Mouse (Mus musculus): ENCODE measurements at regions not wholly inside any gene's neighbourhood (a gene's known extent, or its start where the extent isn't known, plus 50 kb on each side); places are given as distances from the start of the nearest gene placed in this dataset.
"Not testable (repeated sequence)": the region's sequence is repeated elsewhere in the genome, so short reads cannot be mapped to it uniquely, and the experiment has no call there.

DNA sequence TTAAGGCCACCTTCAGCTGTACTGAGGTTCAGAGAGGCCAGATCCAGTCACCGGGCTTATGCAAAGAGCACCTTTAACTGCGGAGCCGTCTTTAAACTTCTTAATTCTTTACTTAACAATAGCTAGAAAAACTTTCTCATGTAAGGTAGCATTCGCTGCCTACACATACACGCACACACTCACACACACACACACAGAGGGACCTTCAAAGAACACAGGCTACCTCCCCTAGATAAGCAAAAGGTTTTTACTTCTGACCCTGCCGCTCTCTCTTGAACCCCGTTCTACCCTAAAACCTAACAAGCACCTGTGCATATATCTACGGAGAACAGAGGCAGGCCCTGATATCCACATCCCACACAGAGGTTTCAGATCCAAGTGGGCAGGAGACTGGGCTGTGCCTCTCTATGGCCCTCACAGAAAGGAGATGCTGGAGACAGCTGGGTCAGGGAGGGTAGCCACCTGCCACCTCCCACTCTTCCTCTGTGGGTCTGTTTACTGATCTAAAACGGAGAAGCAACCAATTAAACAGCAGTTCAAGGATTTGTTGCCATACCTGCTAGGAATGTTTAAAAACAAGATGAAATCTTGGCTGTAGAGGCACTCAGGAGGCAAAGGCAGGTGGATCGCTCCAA, 81.2 kb downstream of the Tomm20 start:
- no peaks in the 10 kb centered on the region for H3K36me3 ChIP-seq
- no peak overlapping the region for H3K4me2 ChIP-seq
- no peak overlapping the region for H3K9ac ChIP-seq
- H3K27me3 ChIP-seq (replicated peaks): no peaks in the 10 kb centered on the region
- peaks cover 40% of the 10 kb centered on the region for H3K4me1 ChIP-seq
- 63% methylated on average over 10 of the region's 10 CpGs for WGBS (ENCODE audit: insufficient replicate concordance)
- H3K4me3 ChIP-seq: no peak overlapping the region
- no peak overlapping the region for H3K27ac ChIP-seq
- no peak for ATAC-seq
- H3K9me3 ChIP-seq (replicated peaks): no peaks in the 10 kb centered on the region

DNA sequence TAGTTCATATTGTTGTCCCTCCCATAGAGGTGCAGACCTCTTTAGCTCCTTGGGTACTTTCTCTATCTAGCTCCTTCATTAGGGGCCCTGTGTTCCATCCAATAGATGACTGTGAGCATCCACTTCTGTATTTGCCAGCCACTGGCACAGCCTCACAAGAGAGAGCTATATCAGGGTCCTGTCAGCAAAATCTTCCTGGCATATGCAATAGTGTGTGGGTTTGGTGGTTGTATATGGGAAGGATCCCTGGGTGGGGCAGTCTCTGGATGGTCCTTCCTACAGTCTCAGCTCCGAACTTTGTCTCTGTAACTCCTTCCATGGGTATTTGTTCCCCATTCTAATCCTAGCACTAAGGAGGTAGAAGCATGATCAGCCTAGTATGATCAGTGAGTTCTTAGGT, 82.0 kb downstream of the Tomm20 start:
- ATAC-seq, H3K4me3 ChIP-seq: not testable (repeated sequence)

DNA sequence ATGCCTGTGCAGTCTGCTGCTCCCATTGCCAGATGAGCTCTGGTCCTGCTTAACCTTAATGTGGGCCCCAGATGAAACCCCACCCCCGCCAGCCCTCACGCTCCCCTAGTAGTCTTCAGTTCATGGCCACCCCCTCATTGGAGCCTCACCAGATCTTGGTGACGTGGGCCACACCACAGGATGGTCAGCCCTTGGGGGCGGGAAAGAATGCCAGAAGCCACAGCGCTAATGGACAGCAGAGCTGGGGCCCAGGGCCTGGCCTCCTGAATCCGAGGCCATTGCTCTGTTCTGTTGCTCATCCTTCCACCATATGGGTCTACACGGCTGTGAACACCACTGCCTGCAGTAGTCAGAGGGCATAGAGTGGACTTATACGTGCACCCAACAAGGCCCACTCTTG, 83.9 kb downstream of the Tomm20 start:
- no peaks in the 10 kb centered on the region for H3K36me3 ChIP-seq
- H3K27ac ChIP-seq: no peak overlapping the region
- H3K9me3 ChIP-seq (replicated peaks): no peaks in the 10 kb centered on the region
- no peak for ATAC-seq
- H3K9ac ChIP-seq: no peak overlapping the region
- H3K4me1 ChIP-seq: peaks cover 55% of the 10 kb centered on the region
- H3K4me2 ChIP-seq: no peak overlapping the region
- no peaks in the 10 kb centered on the region for H3K27me3 ChIP-seq (replicated peaks)
- no peak overlapping the region for H3K4me3 ChIP-seq
- 78% methylated on average over 8 of the region's 8 CpGs for WGBS (ENCODE audit: insufficient replicate concordance)

More for the DNA sequence above, 82.0 kb downstream of the Tomm20 start:
- not testable (repeated sequence) for H3K9me3 ChIP-seq (replicated peaks); H3K27me3 ChIP-seq (replicated peaks); H3K4me2 ChIP-seq; H3K9ac ChIP-seq; H3K27ac ChIP-seq; H3K36me3 ChIP-seq
- WGBS (ENCODE audit: insufficient replicate concordance): 73% methylated on average over 1 of the region's 1 CpGs
- H3K4me1 ChIP-seq: peaks cover 42% of the 10 kb centered on the region

DNA sequence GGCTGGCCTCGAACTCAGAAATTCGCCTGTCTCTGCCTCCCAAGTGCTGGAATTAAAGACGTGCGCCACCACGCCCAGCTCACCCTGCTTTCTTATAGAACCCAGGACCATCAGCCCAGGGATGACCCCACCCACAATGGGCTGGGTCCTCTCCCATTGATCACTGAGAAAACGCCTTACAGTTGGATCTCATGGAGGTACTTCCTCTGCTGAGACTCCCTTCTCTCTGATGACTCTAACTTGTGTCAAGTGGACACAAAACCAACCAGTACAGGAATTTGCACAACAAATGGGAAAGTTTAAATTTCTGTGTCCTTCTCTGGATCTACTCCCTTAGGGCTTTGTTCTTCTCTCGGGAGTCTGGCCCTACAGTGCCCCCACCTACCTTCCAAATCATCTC, 85.0 kb downstream of the Tomm20 start:
- Histone ChIP-seq H3K4me2 (no peak overlapping the region), H3K9ac (no peak overlapping the region), H3K9me3 (replicated peaks) (no peaks in the 10 kb centered on the region), H3K27me3 (replicated peaks) (no peaks in the 10 kb centered on the region), H3K4me1 (peaks cover 55% of the 10 kb centered on the region), H3K36me3 (no peaks in the 10 kb centered on the region), H3K27ac (no peak overlapping the region), H3K4me3 (no peak overlapping the region)
- ATAC-seq: no peak
- WGBS (ENCODE audit: insufficient replicate concordance): 72% methylated on average over 7 of the region's 7 CpGs

DNA sequence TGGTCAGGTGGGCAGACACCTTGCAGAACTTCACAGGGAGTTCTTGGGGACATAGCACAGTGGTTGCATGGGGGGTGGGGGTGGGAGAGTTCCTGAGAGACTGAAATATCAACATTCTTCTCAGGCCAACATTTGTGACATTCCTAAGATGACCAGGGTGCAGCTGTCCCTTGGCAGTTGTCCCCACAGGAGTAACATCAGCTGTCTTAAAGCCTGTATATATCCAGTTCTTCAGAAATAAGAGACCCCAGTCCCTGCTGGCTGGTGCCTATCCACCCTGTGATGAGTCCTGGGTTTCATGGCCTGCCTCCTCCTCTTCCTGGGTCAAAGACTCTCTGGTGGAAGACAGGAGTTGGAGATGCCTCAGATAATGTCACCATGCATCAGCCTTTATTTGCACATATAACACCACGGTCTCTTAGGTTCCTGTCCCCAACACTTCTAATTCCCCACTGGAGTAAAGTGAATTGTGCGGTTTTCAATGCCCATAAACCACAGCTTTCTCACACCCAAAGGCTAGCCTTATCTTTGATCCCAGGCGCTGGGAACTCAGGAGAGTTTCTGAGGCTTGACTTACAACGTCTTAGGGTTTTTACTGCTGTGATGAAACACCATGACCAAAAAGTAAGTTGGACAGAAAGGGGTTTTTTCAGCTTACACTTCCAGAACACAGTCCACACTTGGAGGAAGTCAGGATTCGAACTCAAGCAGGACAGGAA, 85.8 kb downstream of the Tomm20 start:
- WGBS (ENCODE audit: insufficient replicate concordance): 25% methylated on average over 5 of the region's 5 CpGs

DNA sequence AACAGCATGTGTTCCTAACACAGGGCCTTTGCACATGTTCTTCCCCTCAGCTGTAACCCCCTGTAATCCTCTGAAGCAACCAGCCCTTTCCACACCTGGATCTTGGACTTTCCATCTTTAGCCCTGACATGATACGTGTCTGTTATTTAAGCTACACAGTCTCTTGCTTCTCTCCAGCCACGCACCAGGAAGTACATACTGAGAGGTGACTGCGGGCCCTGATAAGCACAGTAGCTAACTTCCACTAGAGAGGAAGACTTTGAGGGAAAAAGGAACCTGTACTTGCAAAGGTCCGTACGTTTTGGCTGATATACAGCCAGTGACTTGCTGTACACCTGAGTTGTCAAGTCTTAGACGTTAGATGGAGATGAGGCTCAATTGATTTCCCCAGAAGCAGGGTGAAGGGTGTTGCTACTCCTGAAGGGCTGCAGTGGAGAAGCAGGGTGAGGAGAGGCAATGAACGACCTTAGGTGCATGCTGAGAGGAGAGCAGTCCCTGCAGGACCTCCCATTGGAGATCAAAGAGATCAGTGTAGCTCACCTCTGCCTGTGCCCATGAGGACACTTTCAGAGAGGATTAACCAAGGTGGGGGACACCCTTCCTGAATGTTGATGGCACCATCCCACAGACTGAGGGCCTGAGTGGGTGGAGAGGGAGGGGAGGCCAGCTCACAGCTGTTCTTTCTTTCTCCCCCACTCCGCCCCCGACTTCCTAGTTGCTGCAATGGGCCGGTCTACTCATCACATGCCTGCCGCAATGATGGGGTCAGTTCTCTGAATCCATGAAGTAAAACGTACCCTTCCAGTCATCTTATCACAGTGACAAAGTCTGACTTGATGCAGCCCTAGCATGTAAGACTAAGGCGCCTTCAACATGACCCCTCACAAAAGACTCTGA, 88.1 kb downstream of the Tomm20 start:
- Histone ChIP-seq H3K4me1 (peaks cover 68% of the 10 kb centered on the region), H3K9me3 (replicated peaks) (no peaks in the 10 kb centered on the region), H3K4me2 (no peak overlapping the region), H3K9ac (no peak overlapping the region), H3K27me3 (replicated peaks) (no peaks in the 10 kb centered on the region), H3K4me3 (no peak overlapping the region), H3K27ac (no peak overlapping the region), H3K36me3 (no peaks in the 10 kb centered on the region)
- 0 out of 2 replicates have a peak, but pooled peaks have one; percentile 13 for ATAC-seq
- 31% methylated on average over 13 of the region's 13 CpGs for WGBS (ENCODE audit: insufficient replicate concordance)

More for the DNA sequence above, 85.8 kb downstream of the Tomm20 start:
- no peak for ATAC-seq
- Histone ChIP-seq H3K9me3 (replicated peaks) (no peaks in the 10 kb centered on the region), H3K27me3 (replicated peaks) (no peaks in the 10 kb centered on the region), H3K27ac (no peak overlapping the region), H3K4me3 (no peak overlapping the region), H3K36me3 (no peaks in the 10 kb centered on the region), H3K4me2 (no peak overlapping the region), H3K4me1 (peaks cover 59% of the 10 kb centered on the region), H3K9ac (no peak overlapping the region)

DNA sequence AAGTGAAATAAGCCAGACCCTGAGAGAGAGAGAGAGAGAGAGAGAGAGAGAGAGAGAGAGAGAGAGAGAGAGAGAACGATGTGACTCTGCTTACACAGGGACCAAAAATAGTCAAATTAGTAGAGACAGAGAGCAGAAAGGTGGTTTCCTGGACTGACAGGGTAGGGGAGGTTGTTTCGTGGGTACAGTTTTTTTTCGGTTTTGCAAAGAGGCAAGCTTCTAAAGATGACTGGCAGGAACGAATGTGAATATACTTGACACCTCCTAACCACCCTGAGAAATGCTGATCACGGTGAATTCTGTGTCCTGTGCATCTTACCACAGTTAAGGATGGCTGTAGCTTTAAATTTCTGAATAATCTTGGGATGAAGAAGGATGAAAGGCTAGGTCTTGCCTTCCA, 89.7 kb downstream of the Tomm20 start:
- no peak for ATAC-seq
- 36% methylated on average over 5 of the region's 5 CpGs for WGBS (ENCODE audit: insufficient replicate concordance)
- Histone ChIP-seq H3K27me3 (replicated peaks) (no peaks in the 10 kb centered on the region), H3K27ac (no peak overlapping the region), H3K9me3 (replicated peaks) (no peaks in the 10 kb centered on the region), H3K4me1 (peaks cover 52% of the 10 kb centered on the region), H3K4me2 (no peak overlapping the region), H3K9ac (no peak overlapping the region), H3K4me3 (no peak overlapping the region), H3K36me3 (no peaks in the 10 kb centered on the region)

DNA sequence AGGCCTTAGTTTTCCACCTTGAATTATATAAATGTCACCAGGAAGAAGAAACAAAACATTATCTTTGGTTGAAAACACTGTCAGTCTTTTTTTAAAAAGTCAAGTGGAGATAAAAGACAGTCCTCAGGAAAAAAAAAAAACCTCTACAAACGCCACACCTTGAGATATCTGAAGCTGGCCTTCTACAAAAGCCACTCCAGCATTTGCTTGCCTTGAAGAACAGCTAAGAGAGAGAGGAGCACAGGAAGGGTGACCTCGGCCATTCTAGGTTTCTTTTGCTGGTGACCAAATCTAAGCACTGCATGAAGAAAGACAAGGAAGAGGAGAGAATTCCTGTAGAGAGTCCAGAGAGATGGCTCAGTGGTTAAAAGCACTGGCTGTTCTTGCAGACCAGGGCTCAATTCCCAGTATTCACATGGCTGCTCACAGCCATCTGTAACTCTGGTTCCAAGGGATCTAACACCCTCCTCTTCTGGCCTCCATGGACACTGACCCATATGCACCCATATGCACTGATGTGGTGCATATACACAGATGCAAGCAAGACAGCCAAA, 90.5 kb downstream of the Tomm20 start:
- Histone ChIP-seq H3K4me1 (peaks cover 49% of the 10 kb centered on the region), H3K4me2 (no peak overlapping the region), H3K36me3 (no peaks in the 10 kb centered on the region), H3K27me3 (replicated peaks) (no peaks in the 10 kb centered on the region), H3K27ac (no peak overlapping the region), H3K4me3 (no peak overlapping the region), H3K9ac (no peak overlapping the region), H3K9me3 (replicated peaks) (no peaks in the 10 kb centered on the region)
- no peak for ATAC-seq
- 20% methylated on average over 2 of the region's 2 CpGs for WGBS (ENCODE audit: insufficient replicate concordance)

DNA sequence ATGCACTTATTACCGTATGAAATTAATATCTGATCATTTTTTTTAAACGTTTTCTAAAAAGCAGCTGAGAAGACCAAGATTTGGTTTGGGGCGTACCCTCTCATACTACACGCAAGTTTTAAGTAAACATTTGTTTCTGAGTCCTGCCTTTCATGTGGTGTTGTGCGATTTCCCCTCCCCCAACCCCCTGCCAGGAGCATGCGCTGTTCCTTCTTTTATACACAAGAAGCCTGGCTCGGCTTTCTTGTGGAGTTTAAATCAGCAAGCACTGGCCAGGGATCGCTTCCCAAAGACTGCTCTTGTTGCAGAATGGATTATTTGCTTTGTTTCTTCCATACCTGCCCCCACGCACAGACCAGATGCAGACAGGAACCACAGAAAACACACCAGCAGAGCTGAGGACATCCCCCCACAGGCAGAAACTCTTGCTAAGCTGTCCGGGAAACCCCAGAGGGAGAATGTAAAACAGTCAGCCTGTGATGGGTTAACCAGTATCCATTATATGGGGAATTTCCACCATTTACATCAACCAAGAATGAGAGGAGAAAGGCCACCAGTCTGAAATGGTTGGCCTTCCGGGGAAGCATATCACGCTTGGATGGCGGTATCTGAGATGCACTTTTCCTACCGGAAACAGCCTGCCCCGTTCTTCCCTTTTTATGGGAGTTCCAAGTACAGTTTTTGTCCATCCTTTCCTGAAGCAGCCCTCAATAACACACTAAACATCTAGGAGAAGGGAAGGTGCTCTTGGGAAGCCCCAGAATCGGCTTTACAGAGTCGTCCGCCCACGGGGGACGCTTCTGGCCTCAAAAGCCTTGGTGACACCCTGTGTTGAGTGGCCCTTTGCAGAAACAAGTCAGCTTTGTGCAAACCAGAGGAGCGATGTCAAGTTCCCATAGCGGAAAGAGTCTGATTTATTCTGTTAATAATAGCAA, 91.3 kb downstream of the Tomm20 start:
- H3K4me2 ChIP-seq: no peak overlapping the region
- no peaks in the 10 kb centered on the region for H3K9me3 ChIP-seq (replicated peaks)
- WGBS (ENCODE audit: insufficient replicate concordance): 71% methylated on average over 22 of the region's 22 CpGs
- no peak for ATAC-seq
- no peaks in the 10 kb centered on the region for H3K27me3 ChIP-seq (replicated peaks)
- no peak overlapping the region for H3K27ac ChIP-seq
- 0 out of 2 replicates have a peak overlapping the region, but pooled peaks have one; percentile 17 for H3K9ac ChIP-seq
- peaks cover 49% of the 10 kb centered on the region for H3K4me1 ChIP-seq
- H3K36me3 ChIP-seq: no peaks in the 10 kb centered on the region
- H3K4me3 ChIP-seq: no peak overlapping the region

DNA sequence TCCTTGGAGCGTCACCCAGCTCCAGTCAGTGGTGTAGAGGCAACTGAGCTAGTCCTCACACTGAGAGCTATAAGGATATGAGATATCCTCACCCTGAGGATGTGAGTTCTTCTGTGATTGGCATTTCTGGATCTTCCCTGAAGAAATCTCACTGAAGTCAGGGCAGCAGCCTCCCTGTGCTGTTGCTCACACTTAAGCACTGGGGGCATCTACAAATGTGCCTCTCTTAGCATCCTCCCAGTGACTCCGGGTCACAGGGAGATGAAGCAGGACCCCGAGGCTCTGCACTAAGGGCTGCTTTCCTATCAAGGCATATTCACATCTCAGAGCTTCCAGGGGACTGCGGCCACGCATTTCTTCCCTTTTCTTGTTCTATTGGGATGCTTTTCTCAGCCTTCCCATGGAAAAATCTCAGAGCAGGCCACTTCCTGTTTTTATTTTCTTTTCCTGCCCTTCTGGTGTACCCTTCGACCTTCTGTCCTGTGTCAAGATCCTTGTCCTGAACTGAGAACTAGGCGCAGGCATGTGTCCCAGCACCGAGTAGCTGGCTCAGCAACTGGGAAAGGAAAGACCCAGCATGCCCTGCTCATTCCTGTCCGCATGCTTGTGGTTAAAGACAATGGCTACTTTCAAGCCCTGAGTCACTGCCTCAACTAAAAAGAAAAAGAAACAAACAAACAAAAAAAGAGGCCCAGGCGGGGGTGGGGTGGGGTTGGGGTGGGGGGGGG, 92.8 kb downstream of the Tomm20 start:
- peak overlapping the region; percentile 49 for H3K27ac ChIP-seq
- H3K36me3 ChIP-seq: no peaks in the 10 kb centered on the region
- no peak overlapping the region for H3K4me3 ChIP-seq
- no peak for ATAC-seq
- 49% methylated on average over 10 of the region's 10 CpGs for WGBS (ENCODE audit: insufficient replicate concordance)
- no peaks in the 10 kb centered on the region for H3K27me3 ChIP-seq (replicated peaks)
- H3K9me3 ChIP-seq (replicated peaks): no peaks in the 10 kb centered on the region
- no peak overlapping the region for H3K4me2 ChIP-seq
- peaks cover 60% of the 10 kb centered on the region for H3K4me1 ChIP-seq
- no peak overlapping the region for H3K9ac ChIP-seq

Measured in liver, embryonic 12.5 days (tissue).